In genomic region chr16:33536456-33536855, GRCm38 (mm10) we compare ENCODE assay signal across 22 mouse cellular contexts. TPM values are rescaled to one million over a fixed set of nuclear protein-coding genes. Genes with fewer than 3 reads are reported as not detected.
DNase-seq lines count a peak whose midpoint lies in the region.
"Had no signal": no experiment of that assay in that cellular context is flagged by ENCODE, and none has a peak within 500 bp of the region (broad histone marks: within the 10 kb centered on the region; RNA-seq: fewer than 3 reads in every experiment).

No protein-coding gene starts in this region.

- no peaks in the 10 kb centered on the region for H3K27me3 ChIP-seq in splenic B cell, adult 2 months (ENCODE audit: control insufficient read depth, insufficient read depth, low read length, poor library complexity, severe bottlenecking)
- H3K27me3 ChIP-seq: embryonic facial prominence, embryonic 15.5 days; forebrain, embryonic 15.5 days; hindbrain, embryonic 12.5 days had no signal

- DNase-seq in adrenal gland, adult 8-10 months = peak; percentile 19
- no peak for DNase-seq in adrenal gland, postnatal 4 days (ENCODE audit: low spot score in 2 of 2)
- DNase-seq in ovary, adult 18-20 months (ENCODE audit: low spot score) = peak; percentile 31
- no peak for DNase-seq in ovary, postnatal 10 days (ENCODE audit: low spot score)
- peak; percentile 25 to 33 for DNase-seq in B cell, adult 2 months
- DNase-seq in splenic B cell, adult 2 months (ENCODE audit: low read depth, low spot score) = peak; percentile 50
- no peak for DNase-seq in urinary bladder, postnatal 14 days (ENCODE audit: low spot score)
- DNase-seq: cerebellum, adult 11 months; cerebellum, adult 8-10 months; cerebellum, postnatal 14 days; embryo, embryonic 11 days; gastrocnemius, postnatal 10 days; heart, adult 18-20 months; heart, postnatal 10 days; heart, postnatal 4 days had no signal

- no peaks in the 10 kb centered on the region for H3K36me3 ChIP-seq in splenic B cell, adult 2 months (ENCODE audit: control insufficient read depth, insufficient read depth, low read length, poor library complexity, severe bottlenecking)
- H3K36me3 ChIP-seq: embryonic facial prominence, embryonic 15.5 days; forebrain, embryonic 10.5 days; forebrain, embryonic 15.5 days; G1E; heart, embryonic 10.5 days; hindbrain, embryonic 12.5 days had no signal

RNA-seq across cellular contexts. Expression of gene Slc12a8, which starts 19.3 kb away (rescaled TPM):
- under 1 TPM; 0.55 to 0.91 (median 0.77) TPM for total RNA-seq in adrenal gland, adult 8-10 months (2022)
- 1 to 10 TPM; 2.4 to 2.6 TPM for total RNA-seq in adrenal gland, postnatal 4 days (2021)
- total RNA-seq: common myeloid progenitor, adult 5-6 weeks had no signal

Comparison
In these comparisons a context has a peak if more than half of its experiments do, and no peak if none do; other contexts are left out.
1. DNase-seq: peak in adrenal gland, adult 8-10 months (single experiment), ovary, adult 18-20 months (single experiment), B cell, adult 2 months (2 of 2) and splenic B cell, adult 2 months (single experiment); none in adrenal gland, postnatal 4 days (0 of 2), ovary, postnatal 10 days (single experiment) and urinary bladder, postnatal 14 days (single experiment).